Mouse (Mus musculus): ENCODE data around the gene Aipl1.

DNA sequence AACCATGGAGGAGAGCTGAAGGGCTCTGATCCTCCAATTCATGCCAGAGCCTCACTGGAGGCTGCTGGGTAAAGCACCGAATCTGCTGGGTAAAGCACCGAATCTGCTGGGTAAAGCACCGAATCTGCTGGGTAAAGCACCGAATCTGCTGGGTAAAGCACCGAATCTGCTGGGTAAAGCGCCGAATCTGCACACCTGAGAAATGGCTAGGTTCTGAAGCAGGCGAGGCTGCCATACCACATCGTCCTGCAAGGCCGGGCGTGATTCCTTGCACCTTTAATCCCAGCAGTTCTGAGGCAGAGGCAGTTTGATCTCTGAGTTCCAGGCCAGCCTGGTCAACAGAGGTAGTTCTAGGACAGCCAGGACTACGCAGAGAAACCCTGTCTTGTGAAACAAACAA is 44.9 kb downstream of the Aipl1 start:
- TF ChIP-seq CTCF (IDR thresholded peaks at IDR 0.05; ENCODE audit: insufficient read depth, low read length) (no peak), POLR2A (IDR thresholded peaks at IDR 0.05; ENCODE audit: borderline replicate concordance, extremely low read depth, low read depth, low read length) (no peak)

Data from lung, adult 2 months (tissue).